Mouse (Mus musculus) neural tube, embryonic 13.5 days (tissue): Measurements from ENCODE around the gene L3mbtl3. TPM values are rescaled to one million over a fixed set of nuclear protein-coding genes. Genes with fewer than 3 reads are reported as not detected.

Experiments used
- ATAC-seq: fragments of 200-750 bp; cut with Nextera tagmentation; 2 replicates; pipeline ENCODE4 v1.8.0; 2017; ENCODE audit warnings: low read depth, mild to moderate bottlenecking, moderate TSS enrichment, moderate library complexity
- H3K27ac ChIP-seq: fragments of 300-500 bp; sonication (generic); replicated peaks from 2 replicates; pipeline ENCODE4 v1.5.1; 2015; ENCODE audit warnings: moderate library complexity, mild to moderate bottlenecking, inconsistent platforms
- H3K27me3 ChIP-seq: fragments of 300-500 bp; sonication (generic); 2 replicates; pipeline ENCODE4 v1.6.1; 2015; ENCODE audit warnings: mild to moderate bottlenecking, inconsistent platforms
- H3K36me3 ChIP-seq: fragments of 300-500 bp; sonication (generic); 2 replicates; pipeline ENCODE4 v1.6.1; 2015; ENCODE audit warnings: mild to moderate bottlenecking, inconsistent platforms
- H3K4me1 ChIP-seq: fragments of 300-500 bp; sonication (generic); replicated peaks from 2 replicates; pipeline ENCODE4 v1.6.1; 2015; ENCODE audit warnings: inconsistent platforms
- H3K4me2 ChIP-seq: fragments of 300-500 bp; sonication (generic); 2 replicates; pipeline ENCODE4 v1.6.1; 2015; ENCODE audit warnings: inconsistent platforms, mild to moderate bottlenecking, moderate library complexity
- H3K4me3 ChIP-seq: fragments of 300-500 bp; sonication (generic); 2 replicates; pipeline ENCODE4 v1.5.1; 2015; ENCODE audit warnings: mild to moderate bottlenecking, inconsistent platforms
- H3K9ac ChIP-seq: fragments of 300-500 bp; sonication (generic); 2 replicates; pipeline ENCODE4 v1.6.1; 2015; ENCODE audit warnings: moderate library complexity, mild to moderate bottlenecking, inconsistent platforms
- H3K9me3 ChIP-seq: fragments of 300-500 bp; sonication (generic); 2 replicates; pipeline ENCODE4 v1.6.1; 2016; ENCODE audit warnings: inconsistent platforms
- WGBS: fragments of 180-500 bp; shearing (Covaris S2); methylation state at CpG from one replicate; pipeline ENCODE4 v1.1.7; 2015; 5-methylcytosine and 5-hydroxymethylcytosine counted together
- polyA plus RNA-seq: library from polyadenylated mRNA; unstranded; fragments of >200 nt; fragmentation: Nextera tagmentation; extraction: Ambion mirVana; gene quantifications from 2 replicates; pipeline ENCODE4 v1.2.1, GENCODE M21; 2015

L3mbtl3 gene
- polyA plus RNA-seq, 1 experiment from 2014 or later, result 19.7 TPM

- ATAC-seq, result 0 out of 2 replicates have a peak, but pooled peaks have one; percentile 44
- no peak overlapping the region for H3K4me3 ChIP-seq
- no peak overlapping the region for H3K4me2 ChIP-seq
- H3K4me1 ChIP-seq, result peaks cover 23% of the 10 kb centered on the region
- no peak overlapping the region for H3K9ac ChIP-seq
- no peaks in the 10 kb centered on the region for H3K27me3 ChIP-seq
- H3K27ac ChIP-seq, result no peak overlapping the region
- peaks cover 17% of the 10 kb centered on the region for H3K36me3 ChIP-seq
- no peaks in the 10 kb centered on the region for H3K9me3 ChIP-seq
- 42% methylated on average over 3 of the region's 3 CpGs for WGBS
Measured at GRCm38 (mm10) chr10:26328843-26329242, 46.9 kb downstream of the L3mbtl3 start.

- Histone ChIP-seq H3K4me1 (peaks cover 23% of the 10 kb centered on the region), H3K27ac (peak overlapping the region; percentile 28; the same call in 1 of the 2 replicates), H3K4me3 (no peak overlapping the region), H3K36me3 (peaks cover 21% of the 10 kb centered on the region), H3K27me3 (no peaks in the 10 kb centered on the region), H3K9me3 (no peaks in the 10 kb centered on the region), H3K4me2 (no peak overlapping the region), H3K9ac (no peak overlapping the region)
- ATAC-seq, result peak; percentile 76
- WGBS, result 30% methylated on average over 17 of the region's 17 CpGs
Measured at GRCm38 (mm10) chr10:26327691-26328542, 47.9 kb downstream of the L3mbtl3 start.

- WGBS, result 61% methylated on average over 5 of the region's 5 CpGs
- no peak overlapping the region for H3K27ac ChIP-seq
- peaks cover 25% of the 10 kb centered on the region for H3K36me3 ChIP-seq
- peaks cover 23% of the 10 kb centered on the region for H3K4me1 ChIP-seq
- H3K4me3 ChIP-seq, result no peak overlapping the region
- H3K27me3 ChIP-seq, result no peaks in the 10 kb centered on the region
- 0 out of 2 replicates have a peak, but pooled peaks have one; percentile 54 for ATAC-seq
- no peaks in the 10 kb centered on the region for H3K9me3 ChIP-seq
- no peak overlapping the region for H3K9ac ChIP-seq
- no peak overlapping the region for H3K4me2 ChIP-seq
Measured at GRCm38 (mm10) chr10:26327291-26327690, 48.5 kb downstream of the L3mbtl3 start.

GRCm38 (mm10) chr10:26325320-26325719 lies 50.5 kb downstream of the L3mbtl3 start:
- Histone ChIP-seq H3K9ac (no peak overlapping the region), H3K4me2 (no peak overlapping the region), H3K9me3 (no peaks in the 10 kb centered on the region), H3K27me3 (no peaks in the 10 kb centered on the region), H3K4me1 (peaks cover 23% of the 10 kb centered on the region), H3K4me3 (no peak overlapping the region), H3K36me3 (peaks cover 32% of the 10 kb centered on the region), H3K27ac (no peak overlapping the region)
- 92% methylated on average over 2 of the region's 2 CpGs for WGBS
- ATAC-seq, result no peak

GRCm38 (mm10) chr10:26322344-26323051 lies 53.3 kb downstream of the L3mbtl3 start:
- 81% methylated on average over 7 of the region's 7 CpGs for WGBS
- ATAC-seq, result no peak
- Histone ChIP-seq H3K4me1 (peaks cover 4% of the 10 kb centered on the region), H3K9ac (no peak overlapping the region), H3K27ac (no peak overlapping the region), H3K36me3 (peaks cover 36% of the 10 kb centered on the region), H3K4me3 (no peak overlapping the region), H3K9me3 (no peaks in the 10 kb centered on the region), H3K4me2 (no peak overlapping the region), H3K27me3 (no peaks in the 10 kb centered on the region)

- Histone ChIP-seq H3K4me2 (no peak overlapping the region), H3K36me3 (peaks cover 44% of the 10 kb centered on the region), H3K4me1 (no peaks in the 10 kb centered on the region), H3K27me3 (no peaks in the 10 kb centered on the region), H3K27ac (no peak overlapping the region), H3K9me3 (no peaks in the 10 kb centered on the region), H3K9ac (no peak overlapping the region), H3K4me3 (no peak overlapping the region)
- 91% methylated on average over 4 of the region's 4 CpGs for WGBS
- ATAC-seq, result no peak
Measured at GRCm38 (mm10) chr10:26320679-26321078, 55.1 kb downstream of the L3mbtl3 start.

GRCm38 (mm10) chr10:26314327-26314726 lies 61.4 kb downstream of the L3mbtl3 start:
- ATAC-seq, result no peak
- WGBS, result 93% methylated on average over 15 of the region's 15 CpGs
- H3K4me2 ChIP-seq, result no peak overlapping the region
- peaks cover 72% of the 10 kb centered on the region for H3K36me3 ChIP-seq
- H3K27me3 ChIP-seq, result no peaks in the 10 kb centered on the region
- no peaks in the 10 kb centered on the region for H3K9me3 ChIP-seq
- H3K27ac ChIP-seq, result no peak overlapping the region
- no peak overlapping the region for H3K4me3 ChIP-seq
- no peak overlapping the region for H3K9ac ChIP-seq
- no peaks in the 10 kb centered on the region for H3K4me1 ChIP-seq

GRCm38 (mm10) chr10:26303485-26303884 lies 72.3 kb downstream of the L3mbtl3 start:
- no peaks in the 10 kb centered on the region for H3K4me1 ChIP-seq
- no peak for ATAC-seq
- no peak overlapping the region for H3K9ac ChIP-seq
- peaks cover 38% of the 10 kb centered on the region for H3K36me3 ChIP-seq
- H3K27me3 ChIP-seq, result no peaks in the 10 kb centered on the region
- H3K4me2 ChIP-seq, result no peak overlapping the region
- 92% methylated on average over 6 of the region's 6 CpGs for WGBS
- H3K9me3 ChIP-seq, result no peaks in the 10 kb centered on the region
- no peak overlapping the region for H3K27ac ChIP-seq
- no peak overlapping the region for H3K4me3 ChIP-seq

- no peak for ATAC-seq
- H3K4me2 ChIP-seq, result no peak overlapping the region
- H3K4me3 ChIP-seq, result no peak overlapping the region
- peaks cover 30% of the 10 kb centered on the region for H3K36me3 ChIP-seq
- no peaks in the 10 kb centered on the region for H3K9me3 ChIP-seq
- 92% methylated on average over 4 of the region's 4 CpGs for WGBS
- no peaks in the 10 kb centered on the region for H3K27me3 ChIP-seq
- no peak overlapping the region for H3K9ac ChIP-seq
- no peak overlapping the region for H3K27ac ChIP-seq
- H3K4me1 ChIP-seq, result no peaks in the 10 kb centered on the region
Measured at GRCm38 (mm10) chr10:26302336-26302735, 73.4 kb downstream of the L3mbtl3 start.

- no peak overlapping the region for H3K27ac ChIP-seq
- no peak overlapping the region for H3K4me3 ChIP-seq
- H3K4me2 ChIP-seq, result no peak overlapping the region
- H3K9me3 ChIP-seq, result no peaks in the 10 kb centered on the region
- no peaks in the 10 kb centered on the region for H3K27me3 ChIP-seq
- H3K36me3 ChIP-seq, result peaks cover 32% of the 10 kb centered on the region
- 90% methylated on average over 7 of the region's 7 CpGs for WGBS
- ATAC-seq, result no peak
- no peak overlapping the region for H3K9ac ChIP-seq
- no peaks in the 10 kb centered on the region for H3K4me1 ChIP-seq
Measured at GRCm38 (mm10) chr10:26297626-26298025, 78.1 kb downstream of the L3mbtl3 start.

GRCm38 (mm10) chr10:26297200-26297599 lies 78.6 kb downstream of the L3mbtl3 start:
- Histone ChIP-seq H3K27ac (no peak overlapping the region), H3K4me3 (no peak overlapping the region), H3K9me3 (no peaks in the 10 kb centered on the region), H3K9ac (no peak overlapping the region), H3K27me3 (no peaks in the 10 kb centered on the region), H3K36me3 (peaks cover 33% of the 10 kb centered on the region), H3K4me2 (no peak overlapping the region), H3K4me1 (no peaks in the 10 kb centered on the region)
- WGBS, result 81% methylated on average over 3 of the region's 3 CpGs
- no peak for ATAC-seq

GRCm38 (mm10) chr10:26287136-26287535 lies 88.6 kb downstream of the L3mbtl3 start:
- no peak overlapping the region for H3K4me3 ChIP-seq
- 0 out of 2 replicates have a peak, but pooled peaks cover 6% of the 10 kb centered on the region for H3K4me1 ChIP-seq
- H3K27ac ChIP-seq, result no peak overlapping the region
- H3K36me3 ChIP-seq, result peaks cover 30% of the 10 kb centered on the region
- no peaks in the 10 kb centered on the region for H3K27me3 ChIP-seq
- WGBS, result 90% methylated on average over 7 of the region's 7 CpGs
- H3K9ac ChIP-seq, result no peak overlapping the region
- H3K9me3 ChIP-seq, result no peaks in the 10 kb centered on the region
- H3K4me2 ChIP-seq, result no peak overlapping the region
- no peak for ATAC-seq
